Mouse (Mus musculus): ENCODE results near the gene Dnajb13. TPM values are rescaled to one million over a fixed set of nuclear protein-coding genes. Genes with fewer than 3 reads are reported as not detected.
A peak's percentile ranks its signal among the peaks of the same experiment; 100 is the strongest.
"Not testable (repeated sequence)": the region's sequence is repeated elsewhere in the genome, so short reads cannot be mapped to it uniquely, and the experiment has no call there.

Dnajb13 gene
- polyA plus RNA-seq, 1 experiment from 2014 or later, result 1.6 TPM

DNA sequence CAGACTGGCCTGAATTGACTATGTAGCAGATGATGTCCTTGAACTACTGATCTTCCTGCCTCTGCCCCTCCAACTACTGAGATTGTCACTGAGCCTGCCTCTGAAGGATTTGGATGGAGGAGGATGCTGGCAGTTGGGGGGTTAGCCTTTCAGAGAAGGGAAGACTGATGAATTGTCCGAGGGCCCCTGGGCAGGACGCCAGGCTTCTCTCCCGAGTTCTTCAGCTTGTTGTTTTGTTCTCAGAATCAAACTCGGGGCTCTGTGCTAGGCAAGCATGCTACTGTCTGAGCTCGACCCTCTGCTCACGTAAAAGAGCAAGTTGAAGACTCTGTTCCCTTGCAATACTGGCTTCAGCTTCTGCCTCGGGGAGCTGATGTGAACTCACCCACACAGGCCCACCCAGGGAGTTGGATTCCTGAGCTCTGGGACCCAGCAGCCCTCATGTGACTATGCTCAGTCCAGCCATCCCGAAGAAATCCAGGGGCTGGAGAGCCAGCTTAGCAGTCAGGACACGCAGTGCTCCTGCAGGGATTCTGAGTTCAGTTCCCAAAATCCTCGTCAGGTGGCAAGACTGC, 26.2 kb downstream of the Dnajb13 start:
- Histone ChIP-seq H3K4me2 (no peak overlapping the region), H3K27me3 (replicated peaks; ENCODE audit: control insufficient read depth, insufficient read depth, low read length) (no peaks in the 10 kb centered on the region; the same call in 1 of the 2 replicates), H3K9ac (ENCODE audit: low read depth, low read length) (no peak overlapping the region), H3K4me1 (replicated peaks; ENCODE audit: control insufficient read depth, insufficient read depth, low read length) (peaks cover 6% of the 10 kb centered on the region), H3K27ac (ENCODE audit: low read depth, low read length) (no peak overlapping the region), H3K9me3 (ENCODE audit: control insufficient read depth, low read length) (no peaks in the 10 kb centered on the region), H3K4me3 (ENCODE audit: low read depth, low read length) (no peak overlapping the region), H3K36me3 (ENCODE audit: control insufficient read depth, insufficient read depth, low read length) (no peaks in the 10 kb centered on the region)
- no peak for DNase-seq (ENCODE audit: low spot score)
- WGBS, result 57% methylated on average over 10 of the region's 10 CpGs
- no peak for ATAC-seq (replicated peaks; ENCODE audit: low FRiP score)

DNA sequence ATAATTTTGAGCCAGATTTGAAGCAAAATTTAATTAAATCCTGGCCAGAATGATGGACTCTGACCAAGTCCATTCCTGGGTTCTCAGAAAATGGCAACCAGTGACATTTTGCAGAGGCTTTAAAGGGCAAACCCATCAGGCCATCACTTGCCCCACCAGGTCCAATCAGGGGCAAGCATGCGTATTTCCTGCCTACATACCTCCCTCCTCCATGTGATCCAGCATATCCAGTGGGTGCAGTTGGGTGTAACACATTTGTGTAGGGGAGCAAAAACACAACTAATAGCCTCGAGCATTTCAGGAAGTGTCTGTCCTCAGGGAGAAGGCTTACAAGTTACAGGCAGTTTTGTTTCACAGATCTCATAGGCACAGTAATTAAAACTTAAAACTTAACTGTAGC, 27.5 kb downstream of the Dnajb13 start:
- 63% methylated on average over 2 of the region's 2 CpGs for WGBS
- Histone ChIP-seq H3K9me3 (ENCODE audit: control insufficient read depth, low read length) (no peaks in the 10 kb centered on the region), H3K4me1 (replicated peaks; ENCODE audit: control insufficient read depth, insufficient read depth, low read length) (peaks cover 6% of the 10 kb centered on the region), H3K4me3 (ENCODE audit: low read depth, low read length) (no peak overlapping the region), H3K4me2 (no peak overlapping the region), H3K27ac (ENCODE audit: low read depth, low read length) (no peak overlapping the region), H3K36me3 (ENCODE audit: control insufficient read depth, insufficient read depth, low read length) (no peaks in the 10 kb centered on the region), H3K9ac (ENCODE audit: low read depth, low read length) (no peak overlapping the region), H3K27me3 (replicated peaks; ENCODE audit: control insufficient read depth, insufficient read depth, low read length) (no peaks in the 10 kb centered on the region; the same call in 1 of the 2 replicates)
- DNase-seq (ENCODE audit: low spot score), result no peak
- ATAC-seq (replicated peaks; ENCODE audit: low FRiP score), result no peak

DNA sequence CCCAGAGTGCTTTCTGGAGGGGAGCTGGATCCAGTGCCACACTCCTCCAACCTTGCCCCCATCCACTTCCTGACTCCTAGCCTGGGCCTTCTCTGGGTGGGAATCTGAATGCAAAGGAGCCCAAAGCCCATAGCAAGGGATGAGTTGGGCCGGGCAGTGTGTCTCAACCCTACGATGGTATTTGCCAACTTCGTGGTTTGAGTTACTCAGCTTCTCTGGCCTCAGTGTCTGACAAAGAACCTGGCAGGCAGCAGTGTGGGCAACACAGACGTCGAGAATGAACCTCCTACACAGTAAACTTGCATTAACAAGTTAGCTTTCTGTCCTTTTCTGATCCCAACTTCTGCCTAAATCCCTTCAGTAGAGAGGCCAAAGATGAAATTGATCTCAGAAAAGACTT, 30.3 kb downstream of the Dnajb13 start:
- Histone ChIP-seq H3K27ac (ENCODE audit: low read depth, low read length) (no peak overlapping the region), H3K4me2 (no peak overlapping the region), H3K27me3 (replicated peaks; ENCODE audit: control insufficient read depth, insufficient read depth, low read length) (peaks cover 3% of the 10 kb centered on the region; the same call in 1 of the 2 replicates), H3K4me3 (ENCODE audit: low read depth, low read length) (no peak overlapping the region), H3K9me3 (ENCODE audit: control insufficient read depth, low read length) (no peaks in the 10 kb centered on the region), H3K9ac (ENCODE audit: low read depth, low read length) (no peak overlapping the region), H3K4me1 (replicated peaks; ENCODE audit: control insufficient read depth, insufficient read depth, low read length) (peaks cover 4% of the 10 kb centered on the region), H3K36me3 (ENCODE audit: control insufficient read depth, insufficient read depth, low read length) (no peaks in the 10 kb centered on the region)
- no peak for ATAC-seq (replicated peaks; ENCODE audit: low FRiP score)
- no peak for DNase-seq (ENCODE audit: low spot score)
- WGBS, result 85% methylated on average over 5 of the region's 5 CpGs

DNA sequence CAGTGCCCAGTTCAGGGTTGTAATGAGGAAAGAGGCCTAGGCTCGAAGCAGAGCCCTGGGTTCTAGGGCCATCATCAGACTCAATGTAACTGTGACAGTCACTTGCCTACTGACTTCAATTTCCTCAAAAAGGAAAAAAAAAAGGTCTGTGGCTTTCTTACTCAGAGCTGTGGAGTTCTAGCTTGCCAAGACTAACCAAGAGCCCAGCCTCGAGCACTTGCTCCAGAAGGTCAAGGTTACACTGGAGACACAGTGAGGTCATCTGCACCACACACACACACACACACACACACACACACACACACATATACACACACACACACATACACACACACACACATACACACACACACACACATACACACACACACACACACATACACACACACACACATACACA, 32.7 kb downstream of the Dnajb13 start:
- not testable (repeated sequence) for H3K4me3 ChIP-seq (ENCODE audit: low read depth, low read length); H3K27me3 ChIP-seq (replicated peaks; ENCODE audit: control insufficient read depth, insufficient read depth, low read length); DNase-seq (ENCODE audit: low spot score); H3K27ac ChIP-seq (ENCODE audit: low read depth, low read length); H3K4me2 ChIP-seq; H3K4me1 ChIP-seq (replicated peaks; ENCODE audit: control insufficient read depth, insufficient read depth, low read length); H3K36me3 ChIP-seq (ENCODE audit: control insufficient read depth, insufficient read depth, low read length); H3K9ac ChIP-seq (ENCODE audit: low read depth, low read length); ATAC-seq (replicated peaks; ENCODE audit: low FRiP score); H3K9me3 ChIP-seq (ENCODE audit: control insufficient read depth, low read length)
- WGBS, result 73% methylated on average over 2 of the region's 2 CpGs

DNA sequence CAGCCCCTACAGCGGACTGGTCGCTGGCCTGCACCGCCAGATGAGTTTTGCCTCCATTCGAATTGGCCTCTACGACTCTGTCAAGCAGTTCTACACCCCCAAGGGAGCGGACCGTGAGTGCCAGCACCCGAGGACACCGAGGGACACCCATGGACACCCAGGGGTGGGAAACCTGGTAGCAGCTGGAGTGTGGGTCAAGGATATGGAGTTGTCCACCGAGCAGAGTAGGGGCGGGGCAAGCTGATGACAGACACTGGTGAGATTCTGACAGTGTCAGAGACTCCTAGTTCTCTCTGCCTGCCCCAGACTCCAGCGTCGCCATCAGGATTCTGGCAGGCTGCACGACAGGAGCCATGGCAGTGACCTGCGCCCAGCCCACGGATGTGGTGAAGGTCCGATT, 34.6 kb downstream of the Dnajb13 start:
- 0 out of 2 replicates have a peak, but pooled peaks cover 5% of the 10 kb centered on the region for H3K27me3 ChIP-seq (replicated peaks; ENCODE audit: control insufficient read depth, insufficient read depth, low read length)
- WGBS, result 70% methylated on average over 17 of the region's 17 CpGs
- peaks cover 4% of the 10 kb centered on the region for H3K4me1 ChIP-seq (replicated peaks; ENCODE audit: control insufficient read depth, insufficient read depth, low read length)
- H3K9me3 ChIP-seq (ENCODE audit: control insufficient read depth, low read length), result no peaks in the 10 kb centered on the region
- ATAC-seq (replicated peaks; ENCODE audit: low FRiP score) (no peak), DNase-seq (ENCODE audit: low spot score) (no peak)
- H3K4me3 ChIP-seq (ENCODE audit: low read depth, low read length), result no peak overlapping the region
- H3K36me3 ChIP-seq (ENCODE audit: control insufficient read depth, insufficient read depth, low read length), result no peaks in the 10 kb centered on the region
- no peak overlapping the region for H3K27ac ChIP-seq (ENCODE audit: low read depth, low read length)
- no peak overlapping the region for H3K4me2 ChIP-seq
- H3K9ac ChIP-seq (ENCODE audit: low read depth, low read length), result no peak overlapping the region

DNA sequence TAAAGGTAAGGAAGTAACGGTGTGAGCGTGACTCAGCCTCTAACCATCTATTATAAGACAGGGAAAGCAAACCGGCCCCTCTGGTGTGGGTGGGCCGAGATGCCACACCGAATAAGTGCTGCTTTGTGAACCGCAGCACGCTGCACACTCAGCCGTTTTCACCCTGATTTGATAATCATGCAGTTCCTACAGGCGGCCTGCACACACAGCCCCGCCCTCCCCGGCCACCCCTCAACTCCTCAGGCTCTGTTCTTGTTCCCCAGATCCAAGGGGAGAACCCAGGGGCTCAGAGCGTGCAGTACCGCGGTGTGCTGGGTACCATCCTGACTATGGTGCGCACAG, 35.0 kb downstream of the Dnajb13 start:
- H3K9ac ChIP-seq (ENCODE audit: low read depth, low read length), result no peak overlapping the region
- ATAC-seq (replicated peaks; ENCODE audit: low FRiP score), result 0 out of 2 replicates have a peak, but pooled peaks have one; percentile 29
- no peaks in the 10 kb centered on the region for H3K9me3 ChIP-seq (ENCODE audit: control insufficient read depth, low read length)
- H3K36me3 ChIP-seq (ENCODE audit: control insufficient read depth, insufficient read depth, low read length), result no peaks in the 10 kb centered on the region
- H3K4me1 ChIP-seq (replicated peaks; ENCODE audit: control insufficient read depth, insufficient read depth, low read length), result peaks cover 4% of the 10 kb centered on the region
- H3K4me3 ChIP-seq (ENCODE audit: low read depth, low read length), result no peak overlapping the region
- 57% methylated on average over 15 of the region's 15 CpGs for WGBS
- H3K27ac ChIP-seq (ENCODE audit: low read depth, low read length), result no peak overlapping the region
- H3K4me2 ChIP-seq, result no peak overlapping the region
- DNase-seq (ENCODE audit: low spot score), result no peak
- H3K27me3 ChIP-seq (replicated peaks; ENCODE audit: control insufficient read depth, insufficient read depth, low read length), result 0 out of 2 replicates have a peak, but pooled peaks cover 5% of the 10 kb centered on the region

DNA sequence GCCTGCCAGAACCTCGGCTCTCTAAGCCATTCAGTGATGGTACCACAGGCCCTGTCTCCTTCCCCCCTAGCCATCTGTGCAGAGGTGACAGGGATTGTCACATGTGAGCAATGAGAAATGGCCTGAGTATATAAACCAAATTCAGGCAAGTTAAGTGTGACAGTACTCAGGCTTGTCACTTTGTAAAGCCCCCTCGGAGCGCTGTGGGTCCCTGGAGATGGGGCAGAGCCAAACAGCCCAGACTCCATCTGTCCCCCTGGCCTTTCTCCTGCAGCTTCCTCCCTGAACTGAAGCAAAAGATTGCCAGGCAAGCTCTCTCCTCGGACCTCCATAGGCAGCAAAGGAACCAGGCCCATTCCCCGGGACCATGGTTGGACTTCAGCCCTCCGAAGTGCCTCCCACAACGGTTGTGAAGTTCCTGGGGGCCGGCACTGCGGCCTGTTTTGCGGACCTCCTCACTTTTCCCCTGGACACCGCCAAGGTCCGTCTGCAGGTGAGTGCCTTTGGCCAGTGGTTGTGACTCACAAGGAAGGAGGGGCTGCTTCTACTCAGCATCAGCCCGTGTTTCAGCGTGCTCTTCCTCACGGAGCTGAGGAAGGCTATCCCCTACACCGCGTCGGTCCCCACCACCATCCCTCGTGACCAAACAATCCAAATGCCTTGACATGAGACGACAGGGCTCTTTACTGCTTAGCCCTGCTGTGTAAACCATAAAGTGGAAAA, 35.5 kb downstream of the Dnajb13 start:
- H3K9ac ChIP-seq (ENCODE audit: low read depth, low read length), result no peak overlapping the region
- WGBS, result 80% methylated on average over 20 of the region's 20 CpGs
- ATAC-seq (replicated peaks; ENCODE audit: low FRiP score), result no peak
- no peaks in the 10 kb centered on the region for H3K36me3 ChIP-seq (ENCODE audit: control insufficient read depth, insufficient read depth, low read length)
- 0 out of 2 replicates have a peak, but pooled peaks cover 5% of the 10 kb centered on the region for H3K27me3 ChIP-seq (replicated peaks; ENCODE audit: control insufficient read depth, insufficient read depth, low read length)
- no peak for DNase-seq (ENCODE audit: low spot score)
- H3K27ac ChIP-seq (ENCODE audit: low read depth, low read length), result no peak overlapping the region
- peaks cover 4% of the 10 kb centered on the region for H3K4me1 ChIP-seq (replicated peaks; ENCODE audit: control insufficient read depth, insufficient read depth, low read length)
- H3K9me3 ChIP-seq (ENCODE audit: control insufficient read depth, low read length), result no peaks in the 10 kb centered on the region
- no peak overlapping the region for H3K4me2 ChIP-seq
- H3K4me3 ChIP-seq (ENCODE audit: low read depth, low read length), result no peak overlapping the region

DNA sequence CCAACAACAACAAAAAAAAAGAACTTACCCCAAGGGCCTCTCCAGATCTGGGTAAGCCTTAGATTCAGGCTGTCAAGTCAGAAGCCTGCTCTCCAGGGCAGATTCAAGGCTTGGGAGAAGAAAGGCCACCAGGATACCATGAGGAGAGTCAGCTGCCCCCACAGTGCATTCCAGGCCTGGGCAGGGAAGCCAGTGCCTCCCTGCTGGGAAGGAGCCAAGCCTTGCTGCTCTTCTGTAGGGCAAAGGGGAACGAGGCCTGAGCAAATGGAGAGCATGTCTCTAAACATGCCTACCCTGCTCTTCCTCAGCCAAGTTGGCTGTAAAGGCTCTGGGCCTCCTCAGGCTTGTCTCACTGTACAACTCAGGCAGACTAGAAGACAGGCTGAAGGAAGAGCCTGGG, 40.1 kb downstream of the Dnajb13 start:
- DNase-seq (ENCODE audit: low spot score) (no peak), ATAC-seq (replicated peaks; ENCODE audit: low FRiP score) (no peak)
- Histone ChIP-seq H3K9ac (ENCODE audit: low read depth, low read length) (no peak overlapping the region), H3K4me3 (ENCODE audit: low read depth, low read length) (no peak overlapping the region), H3K27me3 (replicated peaks; ENCODE audit: control insufficient read depth, insufficient read depth, low read length) (0 out of 2 replicates have a peak, but pooled peaks cover 4% of the 10 kb centered on the region), H3K36me3 (ENCODE audit: control insufficient read depth, insufficient read depth, low read length) (peaks cover 2% of the 10 kb centered on the region), H3K4me2 (no peak overlapping the region), H3K4me1 (replicated peaks; ENCODE audit: control insufficient read depth, insufficient read depth, low read length) (peaks cover 2% of the 10 kb centered on the region; the same call in 1 of the 2 replicates), H3K9me3 (ENCODE audit: control insufficient read depth, low read length) (no peaks in the 10 kb centered on the region), H3K27ac (ENCODE audit: low read depth, low read length) (no peak overlapping the region)
- 47% methylated on average over 1 of the region's 1 CpGs for WGBS

Measured in liver, embryonic 11.5 days (tissue).